In genomic region chr1:42257801-42258593, GRCm38 (mm10) we compare ENCODE assay signal across 8 mouse cellular contexts.
DNase-seq lines count a peak whose midpoint lies in the region; ATAC-seq lines count a peak whose summit lies in the region.
"Had no signal": no experiment of that assay in that cellular context is flagged by ENCODE, and none has a peak within 500 bp of the region (broad histone marks: within the 10 kb centered on the region; RNA-seq: fewer than 3 reads in every experiment).

No protein-coding gene starts in this region.

- ATAC-seq in forebrain, embryonic 11.5 days (replicated peaks; ENCODE audit: low FRiP score), result peak; percentile 88
- peak; percentile 25; the same call in 1 of the 2 replicates for ATAC-seq in neural tube, embryonic 14.5 days (ENCODE audit: low read depth)
- no peak for ATAC-seq in kidney, embryonic 14.5 days (ENCODE audit: low FRiP score, low TSS enrichment)

- H3K27me3 ChIP-seq in forebrain, embryonic 11.5 days (ENCODE audit: control insufficient read depth, insufficient read depth, low read length), result no peaks in the 10 kb centered on the region
- no peaks in the 10 kb centered on the region for H3K27me3 ChIP-seq in neural tube, embryonic 14.5 days (ENCODE audit: control insufficient read depth, insufficient read depth, low read length)
- no peaks in the 10 kb centered on the region for H3K27me3 ChIP-seq in kidney, embryonic 14.5 days (ENCODE audit: control insufficient read depth, insufficient read depth, low read length)

- intact Hi-C loops in left cerebral cortex, postnatal 14 days (cut with DNase I), result loop anchor here (2.0 to 5.0 kb wide), 3 partner anchors 361 to 446 kb away; no protein-coding TSS in a partner anchor

- peak; percentile 52 to 71 for DNase-seq in left cerebral cortex, postnatal 14 days (ENCODE audit: low spot score in 2 of 2)
- DNase-seq in left cerebral cortex, adult 11 months (ENCODE audit: low spot score), result no peak
- peak; percentile 83 for DNase-seq in forebrain, embryonic 11.5 days (ENCODE audit: low spot score)
- DNase-seq in layer of hippocampus, adult 9-11 months, result peak; percentile 47
- no peak for DNase-seq in spleen, adult 12 weeks (ENCODE audit: low spot score)
- DNase-seq: lung, adult 18-20 months had no signal

- peak overlapping the region; percentile 27 for H3K9ac ChIP-seq in forebrain, embryonic 11.5 days (ENCODE audit: low read length)
- H3K9ac ChIP-seq in neural tube, embryonic 14.5 days (replicated peaks; ENCODE audit: low read depth, low read length), result no peak overlapping the region
- H3K9ac ChIP-seq in kidney, embryonic 14.5 days (ENCODE audit: low read depth, low read length), result no peak overlapping the region

- peak overlapping the region; percentile 87 for H3K27ac ChIP-seq in forebrain, embryonic 11.5 days (ENCODE audit: low read depth, low read length)
- no peak overlapping the region; the same call in 1 of the 2 replicates for H3K27ac ChIP-seq in neural tube, embryonic 14.5 days (ENCODE audit: low read depth, low read length)
- H3K27ac ChIP-seq in kidney, embryonic 14.5 days (ENCODE audit: low read depth, low read length), result no peak overlapping the region

- WGBS in forebrain, embryonic 11.5 days, result 20% methylated on average over 19 of the region's 19 CpGs
- 27% methylated on average over 19 of the region's 19 CpGs for WGBS in neural tube, embryonic 14.5 days
- WGBS in kidney, embryonic 14.5 days, result 55% methylated on average over 19 of the region's 19 CpGs

- H3K9me3 ChIP-seq in forebrain, embryonic 11.5 days (ENCODE audit: control insufficient read depth, low read length), result no peaks in the 10 kb centered on the region
- H3K9me3 ChIP-seq in neural tube, embryonic 14.5 days (ENCODE audit: control insufficient read depth, low read length), result no peaks in the 10 kb centered on the region
- H3K9me3 ChIP-seq in kidney, embryonic 14.5 days (ENCODE audit: control insufficient read depth, low read length), result no peaks in the 10 kb centered on the region

- no peak overlapping the region for H3K4me3 ChIP-seq in forebrain, embryonic 11.5 days (ENCODE audit: low read depth, low read length)
- no peak overlapping the region for H3K4me3 ChIP-seq in neural tube, embryonic 14.5 days (ENCODE audit: low read depth, low read length)
- no peak overlapping the region for H3K4me3 ChIP-seq in kidney, embryonic 14.5 days (ENCODE audit: low read length)

- H3K4me1 ChIP-seq in forebrain, embryonic 11.5 days (replicated peaks; ENCODE audit: control insufficient read depth, insufficient read depth, low read length), result peaks cover 20% of the 10 kb centered on the region; the same call in 1 of the 2 replicates
- peaks cover 22% of the 10 kb centered on the region for H3K4me1 ChIP-seq in neural tube, embryonic 14.5 days (ENCODE audit: control insufficient read depth, insufficient read depth, low read length)
- H3K4me1 ChIP-seq in kidney, embryonic 14.5 days (ENCODE audit: control insufficient read depth, insufficient read depth, low read length), result 0 out of 2 replicates have a peak, but pooled peaks cover 14% of the 10 kb centered on the region

- H3K36me3 ChIP-seq in forebrain, embryonic 11.5 days (ENCODE audit: control insufficient read depth, insufficient read depth, low read length), result no peaks in the 10 kb centered on the region
- H3K36me3 ChIP-seq in neural tube, embryonic 14.5 days (ENCODE audit: control insufficient read depth, insufficient read depth, low read length), result no peaks in the 10 kb centered on the region
- no peaks in the 10 kb centered on the region for H3K36me3 ChIP-seq in kidney, embryonic 14.5 days (ENCODE audit: control insufficient read depth, insufficient read depth, low read length)

- peak overlapping the region; percentile 28 for H3K4me2 ChIP-seq in forebrain, embryonic 11.5 days (ENCODE audit: low read depth, low read length, severe bottlenecking)
- H3K4me2 ChIP-seq in neural tube, embryonic 14.5 days (ENCODE audit: low read depth, low read length), result peak overlapping the region; percentile 0; the same call in 1 of the 2 replicates
- no peak overlapping the region for H3K4me2 ChIP-seq in kidney, embryonic 14.5 days (replicated peaks; ENCODE audit: low read depth, low read length)

Comparison
In these comparisons a context has a peak if more than half of its experiments do, and no peak if none do; other contexts are left out.
1. DNase-seq: peak in left cerebral cortex, postnatal 14 days (2 of 2), forebrain, embryonic 11.5 days (single experiment) and layer of hippocampus, adult 9-11 months (single experiment); none in left cerebral cortex, adult 11 months (single experiment) and spleen, adult 12 weeks (single experiment).